Mouse (Mus musculus): ENCODE measurements around the gene Rcc2. TPM values are rescaled to one million over a fixed set of nuclear protein-coding genes. Genes with fewer than 3 reads are reported as not detected.
A peak's percentile ranks its signal among the peaks of the same experiment; 100 is the strongest.

The Rcc2 gene
- polyA plus RNA-seq, 1 experiment, result not detected

DNA sequence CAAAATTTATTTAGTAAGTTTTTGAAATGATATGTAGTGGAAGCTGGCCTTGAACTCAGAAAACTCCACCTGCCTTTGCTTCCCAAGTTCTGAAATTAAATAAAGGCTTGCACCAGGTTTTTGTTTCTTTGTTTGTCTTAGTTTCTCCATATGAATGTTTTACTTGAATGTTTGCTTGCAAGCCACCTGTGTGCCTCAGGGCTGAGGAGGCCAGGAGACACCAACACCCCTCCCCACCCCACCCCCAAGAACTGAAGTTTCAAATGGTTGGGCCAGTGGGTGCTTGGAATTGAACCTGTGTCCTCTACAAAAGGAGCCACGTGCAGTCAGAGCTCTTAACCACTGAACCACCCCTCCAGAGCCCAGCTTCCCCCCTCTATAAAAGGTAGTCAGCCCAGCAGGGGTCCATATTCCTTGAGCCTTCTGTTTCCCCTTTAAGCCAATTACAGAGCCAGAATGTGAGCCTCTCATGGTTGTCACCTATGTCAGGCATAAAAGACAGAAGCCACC is 5.7 kb upstream of the Rcc2 start:
- TF ChIP-seq CTCF (IDR thresholded peaks at IDR 0.05; ENCODE audit: insufficient read depth, low read depth, low read length), result no peak
- TF ChIP-seq POLR2A (IDR thresholded peaks at IDR 0.05; ENCODE audit: insufficient read depth, low read depth, low read length), result no peak
- H3K4me1 ChIP-seq (ENCODE audit: control insufficient read depth, insufficient read depth, low read length), result 0 out of 2 replicates have a peak, but pooled peaks cover 6% of the 10 kb centered on the region
- no peak overlapping the region for H3K27ac ChIP-seq (ENCODE audit: insufficient read depth, low read depth, low read length)
- WGBS, result 45% methylated on average over 1 of the region's 1 CpGs
- H3K4me3 ChIP-seq (ENCODE audit: insufficient read depth, low read depth, low read length), result no peak overlapping the region

DNA sequence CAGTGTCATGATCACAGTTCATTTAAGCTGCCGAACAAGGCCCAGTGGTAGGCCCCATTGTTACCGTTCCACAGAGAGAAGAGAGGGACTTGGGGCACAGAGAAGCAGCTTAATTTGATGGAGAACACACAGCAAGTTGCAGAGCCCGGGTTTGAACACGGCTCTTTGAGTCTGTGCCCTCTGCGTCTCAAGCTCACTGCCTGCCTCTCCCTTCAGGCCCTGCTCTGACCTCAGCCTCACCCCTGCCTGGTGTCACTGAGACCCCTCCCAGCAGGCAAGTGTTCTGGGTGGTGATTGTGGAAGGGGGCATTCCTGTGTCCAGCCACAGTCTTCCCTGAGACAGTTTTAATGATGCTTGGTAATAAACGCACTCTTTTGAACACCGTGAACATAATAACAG is 5.2 kb upstream of the Rcc2 start:
- TF ChIP-seq POLR2A (IDR thresholded peaks at IDR 0.05; ENCODE audit: insufficient read depth, low read depth, low read length) (no peak), CTCF (IDR thresholded peaks at IDR 0.05; ENCODE audit: insufficient read depth, low read depth, low read length) (no peak)
- Histone ChIP-seq H3K4me3 (ENCODE audit: insufficient read depth, low read depth, low read length) (no peak overlapping the region), H3K4me1 (ENCODE audit: control insufficient read depth, insufficient read depth, low read length) (peaks cover 9% of the 10 kb centered on the region; the same call in 1 of the 2 replicates), H3K27ac (ENCODE audit: insufficient read depth, low read depth, low read length) (no peak overlapping the region)
- WGBS, result 76% methylated on average over 7 of the region's 7 CpGs

DNA sequence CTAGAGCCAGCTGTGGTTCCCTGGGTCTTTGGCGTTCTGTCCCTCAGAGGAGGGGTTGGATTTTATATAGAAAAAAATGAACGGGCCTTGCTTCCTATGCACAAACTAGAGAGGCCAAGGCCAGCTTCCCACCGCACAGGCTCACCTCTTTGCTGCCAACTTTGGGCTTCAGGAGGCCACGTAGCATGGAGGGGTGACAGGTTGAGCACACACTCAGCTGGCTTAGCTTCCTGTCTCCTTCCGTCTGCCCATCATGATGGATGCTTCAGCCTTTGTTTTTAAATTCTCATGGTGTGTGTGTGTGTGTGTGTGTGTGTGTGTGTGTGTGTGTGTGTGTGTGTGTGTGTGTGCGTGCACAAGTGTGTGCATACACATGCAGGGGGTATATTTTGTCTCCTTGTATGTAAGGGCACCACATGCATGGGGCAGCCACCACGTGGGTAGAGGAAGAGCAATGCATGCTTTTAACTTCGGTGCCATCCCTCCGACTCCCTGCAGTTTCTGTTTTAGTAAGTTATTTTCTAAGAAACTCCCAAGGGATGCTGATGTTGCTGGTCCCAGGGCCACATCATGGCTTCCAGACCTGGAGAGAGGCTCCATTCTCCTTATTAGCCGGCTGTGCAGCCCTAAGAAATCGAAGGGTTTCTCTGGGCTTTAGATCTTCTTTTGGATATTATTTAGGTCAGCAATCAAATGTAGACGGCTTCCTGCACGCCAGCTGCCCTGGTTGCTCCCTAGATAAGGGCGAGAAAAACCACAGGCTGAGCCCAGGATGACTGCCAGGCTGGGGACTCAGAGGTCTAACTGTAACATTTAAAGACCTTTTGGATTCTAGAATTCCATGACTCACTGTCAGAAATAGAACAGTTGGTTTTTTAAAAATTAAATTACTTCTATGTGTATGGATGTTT is 4.4 kb upstream of the Rcc2 start:
- TF ChIP-seq CTCF (IDR thresholded peaks at IDR 0.05; ENCODE audit: insufficient read depth, low read depth, low read length) (no peak), POLR2A (IDR thresholded peaks at IDR 0.05; ENCODE audit: insufficient read depth, low read depth, low read length) (no peak)

DNA sequence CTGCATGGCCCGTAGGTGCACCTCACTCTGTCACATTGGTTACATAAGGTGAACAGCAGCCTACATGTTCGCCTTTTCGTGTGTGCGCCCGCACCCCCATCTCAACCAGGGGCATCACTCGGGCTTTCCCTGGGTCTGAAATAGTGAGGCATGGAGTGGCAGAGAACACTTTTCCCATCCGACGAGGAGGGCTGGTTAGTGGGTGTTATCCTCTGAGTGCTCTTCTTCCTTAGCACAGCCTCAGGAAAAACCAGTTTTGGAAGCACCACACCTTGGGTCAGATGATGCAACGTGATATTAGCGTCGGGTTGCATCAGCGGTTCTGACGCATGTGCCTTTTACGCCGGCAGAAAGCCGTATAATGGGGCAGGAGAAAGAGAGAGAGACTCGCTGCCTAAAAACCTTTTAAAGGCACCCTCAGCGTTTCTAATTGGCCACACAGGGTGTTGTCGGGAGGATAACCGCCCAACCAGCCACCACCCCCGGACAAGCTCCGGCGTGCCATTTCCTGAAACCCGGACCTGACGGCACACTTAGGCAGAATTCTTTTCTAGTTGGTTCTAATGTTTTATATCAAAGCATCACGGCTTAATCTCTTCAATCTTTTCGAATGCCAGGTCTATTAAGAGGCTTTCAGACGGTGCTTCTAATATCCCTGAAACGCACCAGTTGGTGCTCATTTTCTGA is 757 bp upstream of the Rcc2 start:
- H3K4me1 ChIP-seq (ENCODE audit: control insufficient read depth, insufficient read depth, low read length), result peaks cover 23% of the 10 kb centered on the region
- H3K4me3 ChIP-seq (ENCODE audit: insufficient read depth, low read depth, low read length), result peak overlapping the region; percentile 26
- WGBS, result 6% methylated on average over 29 of the region's 29 CpGs
- H3K27ac ChIP-seq (ENCODE audit: insufficient read depth, low read depth, low read length), result peak overlapping the region; percentile 34
- TF ChIP-seq CTCF (IDR thresholded peaks at IDR 0.05; ENCODE audit: insufficient read depth, low read depth, low read length), result no peak
- no peak for TF ChIP-seq POLR2A (IDR thresholded peaks at IDR 0.05; ENCODE audit: insufficient read depth, low read depth, low read length)

More for the DNA sequence above, 4.4 kb upstream of the Rcc2 start:
- no peak overlapping the region for H3K27ac ChIP-seq (ENCODE audit: insufficient read depth, low read depth, low read length)
- H3K4me1 ChIP-seq (ENCODE audit: control insufficient read depth, insufficient read depth, low read length), result peaks cover 13% of the 10 kb centered on the region
- WGBS, result 77% methylated on average over 14 of the region's 14 CpGs
- no peak overlapping the region for H3K4me3 ChIP-seq (ENCODE audit: insufficient read depth, low read depth, low read length)

DNA sequence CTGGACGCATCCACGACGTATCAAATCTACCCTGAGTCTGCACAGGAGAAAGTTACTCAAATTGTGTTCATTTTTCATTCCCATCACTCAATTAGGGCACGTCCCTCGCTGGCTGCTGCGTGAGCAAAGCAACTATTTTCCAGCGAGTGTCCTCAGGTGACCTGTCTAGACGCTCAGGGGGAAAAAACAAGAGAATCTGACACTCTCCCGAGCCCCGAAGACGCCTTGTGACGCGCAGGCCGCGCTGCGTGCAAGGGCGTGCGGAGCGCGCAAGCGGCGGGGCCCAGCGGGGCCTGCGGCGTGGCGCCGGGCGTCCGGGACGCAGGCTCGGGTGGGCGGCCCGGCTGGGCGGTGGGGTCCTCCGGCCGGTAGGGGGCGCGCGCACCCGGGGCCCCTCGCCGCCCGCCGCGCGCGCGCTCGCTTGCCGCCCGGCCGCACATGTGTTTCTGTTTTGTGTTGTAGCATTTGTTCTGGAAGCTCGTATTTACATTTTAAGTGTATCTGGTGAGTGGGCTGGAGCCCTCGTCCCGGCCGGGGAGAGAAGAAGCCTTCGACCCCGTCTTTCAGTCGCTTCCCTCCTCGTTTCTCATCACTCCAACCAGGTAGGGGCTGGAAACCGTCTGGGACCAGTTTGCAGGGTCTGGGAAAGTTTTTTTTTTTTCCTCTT is 841 bp downstream of the Rcc2 start:
- H3K4me1 ChIP-seq (ENCODE audit: control insufficient read depth, insufficient read depth, low read length), result peaks cover 23% of the 10 kb centered on the region
- peak; percentile 76 for TF ChIP-seq POLR2A (IDR thresholded peaks at IDR 0.05; ENCODE audit: insufficient read depth, low read depth, low read length)
- TF ChIP-seq CTCF (IDR thresholded peaks at IDR 0.05; ENCODE audit: insufficient read depth, low read depth, low read length), result peak; percentile 42
- WGBS, result 4% methylated on average over 61 of the region's 61 CpGs
- H3K27ac ChIP-seq (ENCODE audit: insufficient read depth, low read depth, low read length), result peak overlapping the region; percentile 84
- peak overlapping the region; percentile 90 for H3K4me3 ChIP-seq (ENCODE audit: insufficient read depth, low read depth, low read length)

DNA sequence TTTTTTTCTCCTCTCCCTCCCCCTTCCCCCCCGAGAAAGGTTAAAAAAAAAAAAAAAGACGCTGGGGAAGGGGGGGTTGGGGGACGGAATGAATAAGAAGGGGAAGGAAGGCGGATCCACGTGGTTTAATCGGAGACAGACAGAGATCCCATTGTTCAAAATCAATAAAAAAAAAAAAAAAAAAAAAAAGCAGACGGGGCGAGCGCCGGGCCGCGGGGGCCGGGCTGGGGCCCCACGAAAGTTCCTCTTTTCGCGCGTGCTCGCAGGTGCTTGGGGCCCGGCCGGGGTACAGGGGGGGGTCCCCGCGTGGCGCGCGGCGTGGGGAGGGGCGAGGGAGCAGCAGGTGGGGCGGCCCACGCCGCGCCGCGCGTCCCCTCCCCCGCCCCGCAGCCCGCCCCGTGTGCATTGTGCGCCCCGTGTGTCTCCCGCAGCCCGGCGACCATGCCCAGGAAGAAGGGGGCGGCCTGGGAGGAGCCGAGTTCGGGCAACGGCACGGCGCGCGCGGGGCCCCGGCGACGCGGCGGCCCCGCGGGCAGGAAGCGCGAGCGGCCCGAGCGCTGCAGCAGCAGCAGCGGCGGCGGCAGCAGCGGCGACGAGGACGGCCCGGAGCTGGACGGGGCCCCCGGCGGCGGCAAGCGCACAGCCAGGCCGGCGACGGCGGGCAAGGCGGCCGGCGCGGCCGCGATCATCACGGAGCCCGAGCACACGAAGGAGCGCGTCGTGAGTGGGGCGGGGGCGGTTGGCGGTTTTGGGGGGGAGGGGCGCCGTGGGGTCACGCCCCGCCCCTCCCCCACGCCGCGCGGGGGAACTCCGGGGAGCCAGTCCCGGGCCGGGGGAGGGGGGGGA is 1.6 kb downstream of the Rcc2 start:
- peak overlapping the region; percentile 90 for H3K4me3 ChIP-seq (ENCODE audit: insufficient read depth, low read depth, low read length)
- WGBS, result 1% methylated on average over 83 of the region's 107 CpGs
- H3K27ac ChIP-seq (ENCODE audit: insufficient read depth, low read depth, low read length), result no peak overlapping the region
- H3K4me1 ChIP-seq (ENCODE audit: control insufficient read depth, insufficient read depth, low read length), result peaks cover 23% of the 10 kb centered on the region
- no peak for TF ChIP-seq CTCF (IDR thresholded peaks at IDR 0.05; ENCODE audit: insufficient read depth, low read depth, low read length)
- TF ChIP-seq POLR2A (IDR thresholded peaks at IDR 0.05; ENCODE audit: insufficient read depth, low read depth, low read length), result no peak

DNA sequence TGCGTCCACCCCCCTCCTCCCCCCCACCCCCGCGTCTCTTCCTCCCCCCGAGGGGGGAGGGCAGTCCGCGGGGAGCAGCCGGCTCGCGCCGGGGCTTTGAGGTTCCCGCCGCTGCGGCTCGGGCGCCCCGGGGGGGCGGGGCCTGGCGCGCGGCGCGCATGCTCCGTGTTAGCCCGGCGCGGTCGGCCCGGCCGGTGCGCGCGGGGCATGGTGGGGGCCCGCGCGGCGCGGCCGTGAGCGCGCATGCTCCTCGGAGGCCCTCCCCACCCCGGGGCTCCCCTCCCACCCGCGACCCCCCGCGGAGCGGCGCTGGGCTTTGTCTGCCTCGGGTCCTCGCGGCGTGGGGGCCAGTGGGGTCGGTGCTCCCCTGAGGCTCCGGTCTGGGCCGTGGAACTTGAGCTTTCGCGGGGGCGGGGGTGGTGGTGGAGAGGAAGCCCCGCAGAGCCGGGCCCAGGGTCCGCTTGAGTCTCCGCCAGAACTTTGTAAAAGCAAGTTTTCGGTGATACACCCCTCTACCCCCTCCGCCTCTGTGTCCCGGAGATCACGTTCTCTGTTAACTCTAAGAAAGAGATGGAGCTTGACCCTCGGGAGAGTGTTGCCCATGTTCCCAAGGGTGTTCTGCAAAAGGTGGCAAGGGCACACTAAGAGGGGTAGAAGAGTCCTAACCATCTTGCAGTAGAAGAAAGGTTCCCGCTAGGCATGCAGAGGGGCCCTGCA is 2.4 kb downstream of the Rcc2 start:
- H3K4me1 ChIP-seq (ENCODE audit: control insufficient read depth, insufficient read depth, low read length), result peaks cover 30% of the 10 kb centered on the region
- WGBS, result under 1% methylated on average over 56 of the region's 68 CpGs
- no peak for TF ChIP-seq CTCF (IDR thresholded peaks at IDR 0.05; ENCODE audit: insufficient read depth, low read depth, low read length)
- no peak for TF ChIP-seq POLR2A (IDR thresholded peaks at IDR 0.05; ENCODE audit: insufficient read depth, low read depth, low read length)
- no peak overlapping the region for H3K27ac ChIP-seq (ENCODE audit: insufficient read depth, low read depth, low read length)
- peak overlapping the region; percentile 90 for H3K4me3 ChIP-seq (ENCODE audit: insufficient read depth, low read depth, low read length)

Data from olfactory bulb, adult 2 months (tissue).